Mouse (Mus musculus): ENCODE data around the gene Sec24a.
"Not testable (repeated sequence)": the region's sequence is repeated elsewhere in the genome, so short reads cannot be mapped to it uniquely, and the experiment has no call there.

Sec24a gene

GRCm38 (mm10) chr11:51759251-51759650 lies 4.2 kb downstream of the Sec24a start:
- no peak for DNase-seq

DNA sequence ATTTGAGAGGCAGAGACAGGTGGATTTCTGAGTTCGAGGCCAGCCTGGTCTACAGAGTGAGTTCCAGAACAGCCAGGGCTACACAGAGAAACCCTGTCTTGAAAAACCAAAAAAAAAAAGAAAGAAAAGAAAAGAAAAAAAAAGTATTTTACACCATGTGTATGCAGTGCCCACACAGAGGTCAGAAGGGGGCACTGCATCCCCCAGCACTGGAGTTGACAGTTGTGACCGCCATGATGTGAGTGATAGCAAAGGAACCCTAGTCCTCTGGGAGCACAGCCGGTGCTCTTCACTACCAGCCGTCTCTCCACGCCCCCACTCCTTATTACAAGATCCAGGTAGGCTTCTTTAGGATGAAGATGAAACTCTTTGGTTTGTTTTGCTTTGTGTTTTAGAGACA lies 5.2 kb downstream of the Sec24a start:
- not testable (repeated sequence) for DNase-seq

GRCm38 (mm10) chr11:51757625-51758024 lies 5.8 kb downstream of the Sec24a start:
- no peak for DNase-seq

- DNase-seq = no peak
Measured at GRCm38 (mm10) chr11:51757023-51757422, 6.4 kb downstream of the Sec24a start.

DNA sequence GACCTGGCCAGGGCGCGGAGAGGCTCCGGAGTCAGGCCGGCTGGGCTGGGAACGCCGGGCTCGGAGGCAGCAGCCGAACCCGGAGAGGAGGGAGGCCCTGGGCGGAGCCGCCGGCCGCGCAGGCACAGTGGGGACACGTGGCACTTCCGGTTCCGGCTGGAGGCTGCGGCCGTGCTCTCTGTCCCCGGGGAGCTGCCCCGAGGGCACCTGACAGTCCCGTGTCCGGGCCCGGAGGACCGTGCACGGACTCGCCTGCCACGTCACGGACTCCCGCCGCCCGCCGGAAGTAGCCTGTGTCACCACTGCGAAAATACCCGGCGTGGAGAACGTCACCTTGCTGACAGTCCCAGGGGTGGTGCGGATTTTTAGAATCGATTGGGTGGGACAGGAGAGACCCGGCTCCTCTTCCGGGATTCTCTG lies 7.1 kb downstream of the Sec24a start:
- DNase-seq = peak; percentile 88

DNA sequence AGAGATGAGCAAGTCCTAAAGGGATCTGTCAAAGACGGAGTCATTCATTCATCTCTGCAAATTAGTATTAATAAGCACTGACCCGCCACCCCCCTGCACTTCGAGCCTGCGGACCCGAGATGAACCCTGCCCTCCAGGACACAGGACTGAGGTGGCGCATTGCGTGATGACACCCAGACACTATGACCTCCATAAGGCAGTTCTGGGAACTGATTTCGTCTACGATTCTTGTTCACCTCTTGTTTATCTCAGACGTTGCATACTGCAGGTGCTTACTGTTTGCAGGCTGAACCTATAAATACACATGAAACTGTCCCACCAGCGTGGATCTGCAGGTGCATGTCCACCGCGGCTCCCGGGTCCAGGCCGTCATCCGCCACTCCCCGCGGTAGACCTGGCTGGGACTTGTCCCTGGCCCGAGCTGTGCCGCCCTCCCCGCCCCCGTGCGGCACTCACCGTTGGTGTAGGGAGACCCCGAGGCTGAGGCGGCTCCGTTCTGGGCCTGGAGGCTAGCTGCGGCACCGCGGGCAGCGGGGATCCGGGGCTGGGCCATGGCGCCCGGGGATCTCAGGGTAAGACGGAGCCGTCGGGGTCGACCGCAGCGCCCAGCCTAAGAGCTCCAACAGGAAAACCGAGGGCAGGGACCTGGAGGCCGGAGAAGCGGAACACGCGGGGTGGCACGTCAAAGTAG lies 7.7 kb downstream of the Sec24a start:
- peak; percentile 43 for DNase-seq

GRCm38 (mm10) chr11:51751623-51752225 lies 11.7 kb downstream of the Sec24a start:
- not testable (repeated sequence) for DNase-seq

DNA sequence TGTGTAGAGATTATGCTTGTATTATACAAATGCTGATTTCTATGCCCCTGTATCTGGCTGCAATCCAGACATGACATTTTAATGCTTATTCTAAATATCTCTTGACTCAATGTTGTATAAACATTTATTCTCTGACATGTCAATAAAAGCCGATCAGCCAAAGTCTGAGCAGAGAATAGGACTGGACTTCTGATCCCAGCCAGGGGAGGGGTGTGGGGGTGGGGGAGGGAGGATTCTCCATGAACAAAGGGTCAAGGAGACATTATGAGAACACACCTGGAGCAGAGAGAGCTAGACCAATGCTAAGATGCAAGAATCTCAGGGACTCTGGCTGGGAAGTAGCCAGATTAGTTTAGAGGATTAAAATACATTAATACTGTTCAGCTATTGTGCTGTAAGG lies 17.3 kb downstream of the Sec24a start:
- no peak for DNase-seq

GRCm38 (mm10) chr11:51740701-51741100 lies 22.7 kb downstream of the Sec24a start:
- DNase-seq = no peak

DNA sequence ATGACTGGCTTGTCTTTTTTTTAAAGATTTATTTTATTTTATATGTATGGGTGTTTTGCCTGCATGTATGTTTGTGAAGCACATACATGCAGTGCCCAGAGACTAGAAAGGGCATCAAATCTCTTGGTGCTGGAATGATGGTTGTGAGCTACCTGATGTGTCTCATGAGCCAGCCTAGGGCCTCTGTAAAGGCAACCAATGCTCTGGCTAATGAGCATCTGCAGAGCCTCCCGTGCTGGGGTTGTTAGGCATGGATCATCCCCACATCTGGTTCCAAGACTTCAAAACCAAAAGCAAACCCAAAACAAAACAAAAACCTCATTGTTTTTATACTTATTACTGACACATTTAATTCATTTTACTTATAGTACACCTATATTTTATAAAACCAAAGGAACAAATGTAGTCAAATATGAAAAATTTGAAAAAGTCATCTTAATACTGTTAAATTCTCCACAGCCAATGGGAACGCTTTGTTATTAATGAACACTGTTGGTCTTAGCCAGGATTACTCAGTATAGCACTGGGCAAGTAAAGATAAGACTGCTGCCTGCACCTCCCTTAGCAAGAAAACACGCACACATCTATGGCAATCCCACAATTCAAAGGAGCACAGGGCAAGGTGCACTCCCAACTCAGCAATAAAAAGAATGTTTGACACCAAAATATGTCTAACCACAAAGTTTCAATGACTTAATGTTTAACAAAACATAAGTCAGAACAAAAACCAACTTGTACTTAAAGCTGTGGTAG lies 24.6 kb downstream of the Sec24a start:
- no peak for DNase-seq

GRCm38 (mm10) chr11:51734218-51734617 lies 29.2 kb downstream of the Sec24a start:
- not testable (repeated sequence) for DNase-seq

DNA sequence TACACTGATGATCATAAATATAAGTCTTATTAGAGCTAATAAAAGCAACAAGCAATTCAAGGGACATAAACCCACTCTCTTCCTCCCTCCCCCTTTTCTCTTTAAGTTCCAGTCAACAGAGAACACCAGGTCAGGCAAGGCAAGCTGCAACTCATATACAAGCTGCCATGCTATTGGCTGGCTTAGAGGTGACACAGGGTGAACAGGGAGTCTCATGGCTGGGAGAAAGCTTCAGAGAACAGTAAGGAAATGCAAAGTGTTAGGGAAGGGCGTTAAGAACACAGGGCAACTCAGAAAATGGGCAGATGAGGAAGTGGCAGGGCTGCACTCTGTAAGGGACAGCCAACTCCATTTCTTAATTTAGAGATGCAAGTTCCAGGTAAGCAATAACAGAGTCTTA lies 30.6 kb downstream of the Sec24a start:
- DNase-seq = no peak

DNA sequence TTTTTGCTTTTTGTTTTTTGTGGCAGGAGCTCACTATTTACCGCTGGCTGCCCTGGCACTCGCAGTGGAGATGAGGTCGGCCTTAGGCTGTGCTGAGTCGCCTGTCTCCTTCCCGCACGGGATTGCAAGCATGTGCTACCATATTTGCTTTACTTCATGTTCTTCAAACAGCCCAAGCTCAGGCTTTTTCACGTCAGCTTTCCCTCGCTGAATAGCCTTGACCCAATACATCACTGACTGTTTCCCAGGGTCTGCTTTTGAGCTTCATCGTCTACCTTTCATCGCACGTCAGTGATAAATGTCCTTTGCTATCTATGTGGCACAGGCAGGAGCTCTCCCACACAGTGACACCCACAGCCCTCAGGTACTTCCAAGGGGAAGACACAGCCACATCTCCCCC lies 42.4 kb downstream of the Sec24a start:
- DNase-seq = no peak

GRCm38 (mm10) chr11:51707080-51707479 lies 56.4 kb downstream of the Sec24a start:
- DNase-seq = no peak

GRCm38 (mm10) chr11:51706451-51706850 lies 57.0 kb downstream of the Sec24a start:
- no peak for DNase-seq

DNA sequence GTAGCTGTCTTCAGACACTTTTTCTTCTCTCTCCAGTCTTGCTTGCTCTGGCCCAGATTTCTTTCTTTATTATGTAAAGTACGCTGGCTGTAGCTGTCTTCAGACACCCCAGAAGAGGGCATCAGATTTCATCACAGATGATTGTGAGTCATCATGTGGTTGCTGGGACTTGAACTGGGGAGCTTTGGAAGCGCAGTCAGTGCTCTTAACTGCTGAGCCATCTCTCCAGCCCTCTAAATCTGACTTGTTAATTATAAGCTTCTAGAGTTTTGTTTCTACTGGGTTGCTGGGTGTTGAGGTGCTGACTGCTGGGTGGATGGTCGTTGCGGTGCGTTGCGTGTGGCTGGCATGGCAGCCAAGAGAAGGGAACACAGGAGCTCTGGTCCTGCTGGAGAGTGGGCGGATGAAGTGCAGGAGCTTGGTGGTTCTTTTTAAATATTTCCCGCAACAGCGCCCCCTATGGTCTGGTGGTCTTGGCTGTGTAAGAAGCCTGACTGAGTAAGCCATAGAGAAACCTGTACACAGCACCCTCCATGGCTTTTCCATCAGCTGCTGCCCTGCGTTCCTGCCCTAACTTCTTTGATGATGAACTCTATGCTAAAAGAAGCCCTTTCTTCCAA lies 59.9 kb downstream of the Sec24a start:
- DNase-seq = peak; percentile 13

DNA sequence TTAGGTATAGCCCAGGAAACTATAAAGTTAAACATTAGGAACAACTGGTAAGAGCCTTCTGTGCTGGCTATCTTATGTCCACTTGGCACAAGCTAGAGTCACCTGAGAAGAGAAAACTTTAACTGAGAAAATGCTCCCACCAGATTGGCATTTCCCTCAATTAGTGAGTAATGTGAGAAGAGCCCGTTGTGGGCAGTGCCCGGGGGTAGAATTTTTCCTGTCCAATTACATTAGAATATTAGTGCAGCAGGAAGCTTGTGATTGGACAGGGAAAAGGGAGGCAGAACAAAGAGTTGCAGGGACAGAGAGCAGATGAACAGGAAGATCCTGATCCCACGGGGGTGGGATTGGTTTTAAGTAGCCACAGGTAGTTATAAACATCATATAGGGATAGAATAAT lies 60.6 kb downstream of the Sec24a start:
- no peak for DNase-seq

- DNase-seq = no peak
Measured at GRCm38 (mm10) chr11:51694984-51695383, 68.5 kb downstream of the Sec24a start.

DNA sequence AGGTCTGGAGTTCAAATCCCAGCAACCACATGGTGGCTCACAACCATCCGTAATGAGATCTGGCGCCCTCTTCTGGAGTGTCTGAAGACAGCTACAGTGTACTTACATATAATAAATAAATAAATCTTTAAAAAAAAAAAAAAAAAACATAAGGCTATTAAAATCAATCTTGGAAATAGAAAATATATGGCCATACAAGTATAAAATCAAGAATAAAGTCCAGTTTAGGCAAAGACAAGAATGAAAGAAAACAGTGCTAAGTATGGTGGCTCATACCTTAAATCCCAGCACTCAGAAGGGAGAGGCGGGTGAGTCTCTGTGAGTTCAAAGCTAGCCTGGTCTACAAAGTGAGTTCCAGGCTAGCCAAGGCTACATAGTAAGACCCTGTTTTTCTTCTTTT lies 72.8 kb downstream of the Sec24a start:
- DNase-seq = not testable (repeated sequence)

DNA sequence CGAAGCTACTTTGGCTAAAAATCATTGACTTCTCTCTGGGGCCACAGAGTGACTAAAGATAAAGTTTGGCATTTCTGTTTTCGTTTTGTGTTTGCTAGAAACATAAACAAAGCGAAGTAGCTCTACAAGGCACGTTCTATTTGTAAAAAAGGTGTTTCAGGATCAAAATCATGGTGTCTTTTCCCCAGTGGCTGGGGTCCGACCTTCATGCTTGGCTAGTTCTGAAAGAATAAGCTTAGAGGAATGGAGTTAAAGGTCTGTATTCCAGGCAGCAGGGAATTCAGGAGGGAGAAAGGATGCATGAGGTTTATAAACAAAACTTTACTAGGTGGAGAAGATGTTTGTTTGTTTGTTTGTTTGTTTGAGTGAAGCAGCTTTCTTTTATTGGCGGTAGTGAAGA lies 74.1 kb downstream of the Sec24a start:
- no peak for DNase-seq

- DNase-seq = peak; percentile 100
Measured at GRCm38 (mm10) chr11:51688330-51689328, 74.8 kb downstream of the Sec24a start, which contains the start of gene 0610009B22Rik. Gene 0610009B22Rik, minus strand, starts transcription at chr11:51688874.

DNA sequence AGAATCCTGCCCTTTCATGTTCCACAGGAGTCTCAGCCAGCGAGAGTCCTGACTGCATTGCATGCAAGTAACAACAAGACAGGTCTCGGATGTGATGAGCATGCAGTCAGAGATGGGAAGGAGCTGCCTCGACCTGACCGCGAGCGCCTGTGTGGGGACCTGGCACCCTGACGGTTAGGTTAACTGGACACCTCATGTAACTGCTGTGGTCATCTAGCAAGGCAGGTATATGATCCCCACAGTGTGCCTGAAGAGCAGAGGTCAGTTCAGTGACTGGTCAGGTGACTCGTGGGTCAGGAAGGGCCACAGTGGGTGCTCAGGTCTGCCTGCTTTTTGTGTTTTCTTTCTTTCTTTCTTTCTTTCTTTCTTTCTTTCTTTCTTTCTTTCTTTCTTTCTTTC lies 81.5 kb downstream of the Sec24a start:
- DNase-seq = no peak

Data from right cerebral cortex, postnatal 14 days (tissue).